Mouse (Mus musculus) hindbrain, embryonic 10.5 days (tissue): ENCODE measurements at regions not wholly inside any gene's neighbourhood (a gene's known extent, or its start where the extent isn't known, plus 50 kb on each side); places are given as distances from the start of the nearest gene placed in this dataset.

ENCODE experiments used
- DNase-seq: peaks from one replicate; pipeline ENCODE4 v3.0.0-alpha.2; 2017; ENCODE audit warnings: low spot score
- H3K27ac ChIP-seq: fragments of 300-500 bp; sonication (generic); 2 replicates; pipeline ENCODE4 v1.5.1; 2016; ENCODE audit warnings: mild to moderate bottlenecking, moderate library complexity
- H3K27me3 ChIP-seq: fragments of 300-500 bp; sonication (generic); 2 replicates; pipeline ENCODE4 v1.6.1; 2016; ENCODE audit warnings: mild to moderate bottlenecking; ENCODE audit not compliant: poor library complexity, insufficient read depth, severe bottlenecking
- H3K36me3 ChIP-seq: fragments of 300-500 bp; sonication (generic); 2 replicates; pipeline ENCODE4 v1.6.1; 2016; ENCODE audit warnings: mild to moderate bottlenecking, moderate library complexity
- H3K4me1 ChIP-seq: fragments of 300-500 bp; sonication (generic); replicated peaks from 2 replicates; pipeline ENCODE4 v1.6.1; 2016; ENCODE audit warnings: mild to moderate bottlenecking
- H3K4me3 ChIP-seq: fragments of 300-500 bp; sonication (generic); 2 replicates; pipeline ENCODE4 v1.5.1; 2016; ENCODE audit warnings: mild to moderate bottlenecking, moderate library complexity
- H3K9me3 ChIP-seq: fragments of 300-500 bp; sonication (generic); 2 replicates; pipeline ENCODE4 v1.6.1; 2016; ENCODE audit warnings: mild to moderate bottlenecking, moderate library complexity
- WGBS: fragments of 180-500 bp; shearing (Covaris S2); methylation state at CpG from one replicate; pipeline ENCODE4 v1.1.7; 2016; 5-methylcytosine and 5-hydroxymethylcytosine counted together

GRCm38 (mm10) chr7:142593729-142594375 is 61.4 kb downstream of the Mrpl23 start:
- Histone ChIP-seq H3K36me3 (no peaks in the 10 kb centered on the region), H3K9me3 (no peaks in the 10 kb centered on the region), H3K4me1 (peaks cover 23% of the 10 kb centered on the region), H3K4me3 (no peak overlapping the region), H3K27ac (no peak overlapping the region), H3K27me3 (no peaks in the 10 kb centered on the region)
- WGBS: 84% methylated on average over 8 of the region's 8 CpGs
- no peak for DNase-seq

- Histone ChIP-seq H3K36me3 (no peaks in the 10 kb centered on the region), H3K9me3 (no peaks in the 10 kb centered on the region), H3K4me1 (peaks cover 28% of the 10 kb centered on the region), H3K27me3 (no peaks in the 10 kb centered on the region), H3K27ac (no peak overlapping the region), H3K4me3 (no peak overlapping the region)
- 35% methylated on average over 1 of the region's 1 CpGs for WGBS
- no peak for DNase-seq
Measured at GRCm38 (mm10) chr7:142595412-142595811, 62.9 kb downstream of the Mrpl23 start.

- Histone ChIP-seq H3K4me3 (no peak overlapping the region), H3K9me3 (no peaks in the 10 kb centered on the region), H3K4me1 (peaks cover 23% of the 10 kb centered on the region), H3K36me3 (no peaks in the 10 kb centered on the region), H3K27ac (no peak overlapping the region), H3K27me3 (no peaks in the 10 kb centered on the region)
- no peak for DNase-seq
- WGBS: 96% methylated on average over 1 of the region's 1 CpGs
Measured at GRCm38 (mm10) chr7:142596211-142596610, 63.7 kb downstream of the Mrpl23 start.

GRCm38 (mm10) chr7:142597961-142598360 is 65.5 kb downstream of the Mrpl23 start:
- H3K4me3 ChIP-seq: no peak overlapping the region
- no peaks in the 10 kb centered on the region for H3K36me3 ChIP-seq
- no peak for DNase-seq
- peaks cover 17% of the 10 kb centered on the region for H3K4me1 ChIP-seq
- no peak overlapping the region for H3K27ac ChIP-seq
- no peaks in the 10 kb centered on the region for H3K27me3 ChIP-seq
- no peaks in the 10 kb centered on the region for H3K9me3 ChIP-seq
- 87% methylated on average over 7 of the region's 7 CpGs for WGBS

GRCm38 (mm10) chr7:142599942-142600341 is 66.7 kb downstream of the Igf2 start:
- peak overlapping the region; percentile 68 for H3K27ac ChIP-seq
- WGBS: 80% methylated on average over 15 of the region's 15 CpGs

GRCm38 (mm10) chr7:142600400-142600799 is 66.2 kb downstream of the Igf2 start:
- no peaks in the 10 kb centered on the region for H3K9me3 ChIP-seq
- DNase-seq: no peak
- no peaks in the 10 kb centered on the region for H3K36me3 ChIP-seq
- H3K27me3 ChIP-seq: no peaks in the 10 kb centered on the region
- H3K4me1 ChIP-seq: peaks cover 16% of the 10 kb centered on the region
- peak overlapping the region; percentile 68 for H3K27ac ChIP-seq
- 41% methylated on average over 1 of the region's 1 CpGs for WGBS
- no peak overlapping the region for H3K4me3 ChIP-seq

More at GRCm38 (mm10) chr7:142599942-142600341, 66.7 kb downstream of the Igf2 start:
- Histone ChIP-seq H3K27me3 (no peaks in the 10 kb centered on the region), H3K4me1 (peaks cover 17% of the 10 kb centered on the region), H3K4me3 (no peak overlapping the region), H3K36me3 (no peaks in the 10 kb centered on the region), H3K9me3 (no peaks in the 10 kb centered on the region)
- no peak for DNase-seq
